Comparison of ENCODE assay signal across 8 mouse cellular contexts in genomic region chr16:55822741-55823397, GRCm38 (mm10). TPM values are rescaled to one million over a fixed set of nuclear protein-coding genes. Genes with fewer than 3 reads are reported as not detected.
DNase-seq lines count a peak whose midpoint lies in the region; ATAC-seq and TF ChIP-seq lines count a peak whose summit lies in the region.

No protein-coding gene starts in this region.

- H3K4me1 ChIP-seq in liver, adult 2 months (ENCODE audit: control insufficient read depth, insufficient read depth, low read length): peaks cover 18% of the 10 kb centered on the region
- peaks cover 21% of the 10 kb centered on the region for H3K4me1 ChIP-seq in embryonic facial prominence, embryonic 15.5 days
- peaks cover 28% of the 10 kb centered on the region for H3K4me1 ChIP-seq in intestine, embryonic 16.5 days (ENCODE audit: control insufficient read depth, insufficient read depth, low read length)
- peaks cover 30% of the 10 kb centered on the region for H3K4me1 ChIP-seq in neural tube, embryonic 13.5 days (replicated peaks)

- DNase-seq in liver, adult 2 months (ENCODE audit: extremely low read depth, low read depth, low spot score): peak; percentile 39
- no peak for DNase-seq in liver
- no peak for DNase-seq in urinary bladder, adult 18-20 months (ENCODE audit: low spot score in 2 of 2)
- DNase-seq in adrenal gland, adult 18-20 months (ENCODE audit: low spot score in 2 of 2): no peak
- no peak for DNase-seq in ovary, postnatal 36 days (ENCODE audit: low spot score)

- H3K27me3 ChIP-seq in liver, adult 2 months (ENCODE audit: control insufficient read depth, insufficient read depth, low read length): no peaks in the 10 kb centered on the region
- no peaks in the 10 kb centered on the region for H3K27me3 ChIP-seq in embryonic facial prominence, embryonic 15.5 days
- H3K27me3 ChIP-seq in intestine, embryonic 16.5 days (replicated peaks; ENCODE audit: control insufficient read depth, insufficient read depth, low read length): no peaks in the 10 kb centered on the region
- H3K27me3 ChIP-seq in neural tube, embryonic 13.5 days: peaks cover 21% of the 10 kb centered on the region

- H3K9ac ChIP-seq in liver, adult 2 months (ENCODE audit: low read depth, low read length): peak overlapping the region; percentile 51; the same call in 1 of the 2 replicates
- H3K9ac ChIP-seq in embryonic facial prominence, embryonic 15.5 days: no peak overlapping the region
- H3K9ac ChIP-seq in intestine, embryonic 16.5 days (ENCODE audit: low read depth, low read length): peak overlapping the region; percentile 28; the same call in 1 of the 2 replicates
- no peak overlapping the region for H3K9ac ChIP-seq in neural tube, embryonic 13.5 days

- TF ChIP-seq CTCF in liver, adult 2 months (IDR thresholded peaks at IDR 0.05; ENCODE audit: low read depth, low read length): no peak

- 22% methylated on average over 18 of the region's 18 CpGs for WGBS in liver, adult 2 months
- 25% methylated on average over 18 of the region's 18 CpGs for WGBS in embryonic facial prominence, embryonic 15.5 days
- 27% methylated on average over 18 of the region's 18 CpGs for WGBS in intestine, embryonic 16.5 days
- 44% methylated on average over 18 of the region's 18 CpGs for WGBS in neural tube, embryonic 13.5 days

- no peak for TF ChIP-seq POLR2A in liver, adult 2 months (IDR thresholded peaks at IDR 0.05; ENCODE audit: extremely low read depth, insufficient read depth, low read length)

- peak overlapping the region; percentile 73 for H3K4me2 ChIP-seq in embryonic facial prominence, embryonic 15.5 days (replicated peaks)
- H3K4me2 ChIP-seq in intestine, embryonic 16.5 days (ENCODE audit: low read depth, low read length): peak overlapping the region; percentile 38; the same call in 1 of the 2 replicates
- H3K4me2 ChIP-seq in neural tube, embryonic 13.5 days: peak overlapping the region; percentile 93

- peak overlapping the region; percentile 51 for H3K27ac ChIP-seq in liver, adult 2 months (replicated peaks; ENCODE audit: insufficient read depth, low read depth, low read length)
- H3K27ac ChIP-seq in embryonic facial prominence, embryonic 15.5 days (replicated peaks): 0 out of 2 replicates have a peak overlapping the region, but pooled peaks have one; percentile 7
- peak overlapping the region; percentile 34; the same call in 1 of the 2 replicates for H3K27ac ChIP-seq in intestine, embryonic 16.5 days (ENCODE audit: low read length)
- H3K27ac ChIP-seq in neural tube, embryonic 13.5 days (replicated peaks): no peak overlapping the region

- peaks cover 16% of the 10 kb centered on the region for H3K79me2 ChIP-seq in liver, adult 2 months (ENCODE audit: control insufficient read depth, insufficient read depth, low read length)

- no peak for ATAC-seq in embryonic facial prominence, embryonic 15.5 days (ENCODE audit: insufficient number of reproducible peaks, low FRiP score, low TSS enrichment, low read depth)
- ATAC-seq in intestine, embryonic 16.5 days: no peak
- no peak for ATAC-seq in neural tube, embryonic 13.5 days (ENCODE audit: low read depth)

- peak overlapping the region; percentile 99; the same call in 1 of the 2 replicates for H3K4me3 ChIP-seq in liver, adult 2 months (ENCODE audit: insufficient read depth, low read depth, low read length)
- peak overlapping the region; percentile 84 for H3K4me3 ChIP-seq in embryonic facial prominence, embryonic 15.5 days (replicated peaks)
- peak overlapping the region; percentile 93; the same call in 1 of the 2 replicates for H3K4me3 ChIP-seq in intestine, embryonic 16.5 days (ENCODE audit: low read length)
- peak overlapping the region; percentile 84 for H3K4me3 ChIP-seq in neural tube, embryonic 13.5 days

- H3K9me3 ChIP-seq in embryonic facial prominence, embryonic 15.5 days (replicated peaks): no peaks in the 10 kb centered on the region
- no peaks in the 10 kb centered on the region for H3K9me3 ChIP-seq in intestine, embryonic 16.5 days (ENCODE audit: control insufficient read depth, low read length)
- no peaks in the 10 kb centered on the region for H3K9me3 ChIP-seq in neural tube, embryonic 13.5 days

- H3K36me3 ChIP-seq in liver, adult 2 months (ENCODE audit: control insufficient read depth, insufficient read depth, low read length): peaks cover 10% of the 10 kb centered on the region
- peaks cover 8% of the 10 kb centered on the region for H3K36me3 ChIP-seq in embryonic facial prominence, embryonic 15.5 days
- H3K36me3 ChIP-seq in intestine, embryonic 16.5 days (ENCODE audit: control insufficient read depth, insufficient read depth, low read length): peaks cover 4% of the 10 kb centered on the region
- H3K36me3 ChIP-seq in neural tube, embryonic 13.5 days: peaks cover 4% of the 10 kb centered on the region; the same call in 1 of the 2 replicates

RNA-seq across cellular contexts. Expression of gene Nfkbiz, which starts 15.8 kb away (rescaled TPM):
- total RNA-seq in liver, adult 2 months (2014; rRNA removed): 3.7 and 4.2 TPM in 2 replicates
- polyA plus RNA-seq in liver, adult 2 months (2012; rRNA removed): 4.1 and 4.5 TPM in 2 replicates
- 5.8 and 6.4 TPM in 2 replicates for polyA plus RNA-seq in embryonic facial prominence, embryonic 15.5 days (2015; fragmentation: Nextera tagmentation; extraction: Ambion mirVana)
- 8.8 and 10.2 TPM in 2 replicates for polyA plus RNA-seq in intestine, embryonic 16.5 days (2015; fragmentation: Nextera tagmentation; extraction: Ambion mirVana)
- 1.7 and 2.2 TPM in 2 replicates for polyA plus RNA-seq in neural tube, embryonic 13.5 days (2015; fragmentation: Nextera tagmentation; extraction: Ambion mirVana)
- total RNA-seq in adrenal gland, adult 18-20 months (2021): 1 to 10 TPM; 4.2 to 6.2 TPM

Comparison
In these comparisons a context has a peak if more than half of its experiments do, and no peak if none do; other contexts are left out.
1. H3K9ac ChIP-seq: peak in liver, adult 2 months (single experiment) and intestine, embryonic 16.5 days (single experiment); none in embryonic facial prominence, embryonic 15.5 days (single experiment) and neural tube, embryonic 13.5 days (single experiment).
2. H3K4me2 ChIP-seq: peak in every context shown above with its lines; median percentile 93 in neural tube, embryonic 13.5 days; 73 in embryonic facial prominence, embryonic 15.5 days; 38 in intestine, embryonic 16.5 days.
3. Peak in every context shown above with its lines, with median percentiles within 50 percentile points of each other: H3K4me3 ChIP-seq.